Mouse (Mus musculus) liver (tissue): ENCODE data around the gene Dpp9.

Experiments used
- DNase-seq: peaks from one replicate; pipeline ENCODE4 v3.0.0-alpha.2; 2020; ENCODE audit warnings: mixed read lengths

The Dpp9 gene

GRCm38 (mm10) chr17:56226566-56226965 lies 7.9 kb upstream of the Dpp9 start:
- DNase-seq: no peak

GRCm38 (mm10) chr17:56224916-56225315 lies 6.2 kb upstream of the Dpp9 start:
- no peak for DNase-seq

GRCm38 (mm10) chr17:56219805-56220204 lies 1.1 kb upstream of the Dpp9 start:
- no peak for DNase-seq

GRCm38 (mm10) chr17:56219251-56219650 lies 546 bp upstream of the Dpp9 start:
- DNase-seq: no peak

GRCm38 (mm10) chr17:56217670-56218069 lies 1.0 kb downstream of the Dpp9 start:
- no peak for DNase-seq

GRCm38 (mm10) chr17:56214229-56214628 lies 4.5 kb downstream of the Dpp9 start:
- no peak for DNase-seq

GRCm38 (mm10) chr17:56212676-56213075 lies 6.0 kb downstream of the Dpp9 start:
- DNase-seq: peak; percentile 27

GRCm38 (mm10) chr17:56211090-56211489 lies 7.6 kb downstream of the Dpp9 start:
- DNase-seq: no peak

- DNase-seq: no peak
These were observed 9.9 kb downstream of the Dpp9 start for GRCm38 (mm10) chr17:56208821-56209220.

- no peak for DNase-seq
These were observed 10.7 kb downstream of the Dpp9 start for GRCm38 (mm10) chr17:56207963-56208530.

- DNase-seq: no peak
These were observed 11.6 kb downstream of the Dpp9 start for GRCm38 (mm10) chr17:56206986-56207674.

GRCm38 (mm10) chr17:56206276-56206884 lies 12.3 kb downstream of the Dpp9 start:
- peak; percentile 32 for DNase-seq

- DNase-seq: no peak
These were observed 15.0 kb downstream of the Dpp9 start for GRCm38 (mm10) chr17:56203729-56204128.

GRCm38 (mm10) chr17:56202476-56202875 lies 16.2 kb downstream of the Dpp9 start:
- no peak for DNase-seq

- DNase-seq: no peak
These were observed 17.1 kb downstream of the Dpp9 start for GRCm38 (mm10) chr17:56201642-56202041.

- DNase-seq: no peak
These were observed 18.1 kb downstream of the Dpp9 start for GRCm38 (mm10) chr17:56200586-56200985.

GRCm38 (mm10) chr17:56196860-56197259 lies 21.8 kb downstream of the Dpp9 start:
- no peak for DNase-seq

GRCm38 (mm10) chr17:56194765-56195164 lies 23.9 kb downstream of the Dpp9 start:
- no peak for DNase-seq

GRCm38 (mm10) chr17:56194357-56194756 lies 24.3 kb downstream of the Dpp9 start:
- no peak for DNase-seq

- DNase-seq: no peak
These were observed 27.4 kb downstream of the Dpp9 start for GRCm38 (mm10) chr17:56191266-56191665.

- DNase-seq: no peak
These were observed 33.2 kb downstream of the Dpp9 start for GRCm38 (mm10) chr17:56185281-56186141.

GRCm38 (mm10) chr17:56183658-56184103 lies 35.0 kb downstream of the Dpp9 start, which contains the start of gene Mydgf:
TSS of gene Mydgf (minus strand) at chr17:56183920.
- peak; percentile 95 for DNase-seq
